Mouse (Mus musculus) c-Kit-positive CD71-negative TER-119-negative erythroid progenitor cells, embryonic 14.5 days (primary cell): ENCODE results near the gene March9.

ENCODE experiments used
- DNase-seq: peaks from one replicate; pipeline ENCODE4 v3.0.0-alpha.2; 2013; ENCODE audit warnings: low read depth

March9 gene

GRCm38 (mm10) chr10:127033301-127033741, 26.7 kb downstream of the March9 start:
- no peak for DNase-seq

- peak; percentile 91 for DNase-seq
Observed at GRCm38 (mm10) chr10:127030336-127031296, 29.4 kb downstream of the March9 start, which contains the start of gene Tsfm. Gene Tsfm (minus strand): TSS chr10:127030840.

- DNase-seq: no peak
Observed at GRCm38 (mm10) chr10:127018422-127018821, 41.6 kb downstream of the March9 start.

DNA sequence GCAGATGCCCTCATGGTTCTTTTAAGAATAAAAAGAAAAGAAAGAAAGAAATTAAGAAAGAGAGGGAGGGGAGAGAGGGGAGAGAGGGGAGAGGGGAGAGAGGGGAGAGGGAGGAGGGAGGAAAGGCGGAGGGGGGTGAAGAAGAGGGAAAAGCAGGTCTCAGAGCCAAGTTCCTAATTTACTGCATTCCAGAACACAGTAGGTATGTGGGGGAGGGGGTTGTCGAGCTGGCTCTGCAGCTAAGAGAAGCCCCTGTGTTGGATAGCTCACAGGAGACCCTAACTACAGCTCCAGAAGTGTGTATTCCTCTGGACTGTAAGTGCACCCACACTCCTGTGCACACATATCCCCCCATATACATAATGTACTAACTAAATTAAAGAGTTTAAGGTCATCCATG, 42.9 kb downstream of the March9 start:
- no peak for DNase-seq

DNA sequence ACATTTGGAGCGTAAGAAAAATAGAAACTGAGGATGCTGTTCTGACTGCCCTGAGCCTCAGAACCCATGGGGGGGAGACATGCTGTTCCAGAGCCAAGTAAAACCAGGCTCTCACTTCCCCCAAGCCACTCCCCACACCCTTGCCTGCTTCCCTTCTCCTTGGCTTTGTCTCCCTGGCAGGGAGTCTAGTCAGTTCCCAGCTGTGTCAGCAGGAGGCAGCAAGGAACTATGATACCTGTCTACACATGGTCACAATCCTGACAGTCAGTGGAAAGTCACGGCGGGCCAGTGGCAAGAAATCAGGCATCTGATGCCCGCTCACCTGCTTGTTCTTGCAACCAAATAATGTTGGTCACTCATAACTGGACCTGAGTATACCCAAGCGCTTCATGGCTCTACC, 43.5 kb downstream of the March9 start:
- DNase-seq: no peak
